Comparison of ENCODE assay signal across 25 mouse cellular contexts in genomic region chr12:85574806-85575495, GRCm38 (mm10). TPM values are rescaled to one million over a fixed set of nuclear protein-coding genes. Genes with fewer than 3 reads are reported as not detected.
DNase-seq lines count a peak whose midpoint lies in the region; ATAC-seq and TF ChIP-seq lines count a peak whose summit lies in the region.
"Had no signal": no experiment of that assay in that cellular context is flagged by ENCODE, and none has a peak within 500 bp of the region (broad histone marks: within the 10 kb centered on the region; RNA-seq: fewer than 3 reads in every experiment).

No protein-coding gene starts in this region.

- no peaks in the 10 kb centered on the region for H3K27me3 ChIP-seq in lung, postnatal 0 days (replicated peaks; ENCODE audit: insufficient read depth, low read length)
- H3K27me3 ChIP-seq: heart, embryonic 15.5 days; neural tube, embryonic 13.5 days; Patski had no signal

- no peak overlapping the region for H3K4me3 ChIP-seq in gastrocnemius, adult 2 months
- H3K4me3 ChIP-seq in lung, postnatal 0 days (ENCODE audit: low read depth, low read length), result no peak overlapping the region
- H3K4me3 ChIP-seq: forebrain, embryonic 10.5 days; heart, embryonic 15.5 days; left cerebral cortex, adult 2 months; neural tube, embryonic 13.5 days had no signal

- DNase-seq in gastrocnemius, adult 2 months, result no peak
- DNase-seq in gastrocnemius, postnatal 4 days (ENCODE audit: low spot score in 2 of 2), result no peak
- peak; percentile 14 for DNase-seq in thymus, postnatal 0 days (ENCODE audit: low spot score)
- no peak for DNase-seq in thymus, postnatal 10 days (ENCODE audit: low spot score in 2 of 2)
- DNase-seq in lung, postnatal 0 days (ENCODE audit: low spot score), result peak; percentile 69
- no peak for DNase-seq in kidney, postnatal 4 days
- DNase-seq in heart, postnatal 25 days (ENCODE audit: low spot score), result no peak
- DNase-seq: adrenal gland, adult 2 months; cerebellum, adult 11 months; cerebellum, adult 9-11 months; gastrocnemius, postnatal 25 days; kidney, adult 11 months; midbrain, embryonic 14.5 days; thymus, postnatal 36 days had no signal

- 30% methylated on average over 6 of the region's 6 CpGs for WGBS in lung, postnatal 0 days

- peak overlapping the region; percentile 58 for H3K27ac ChIP-seq in gastrocnemius, adult 2 months
- peak overlapping the region; percentile 39; the same call in 1 of the 2 replicates for H3K27ac ChIP-seq in lung, postnatal 0 days (ENCODE audit: low read length)
- H3K27ac ChIP-seq: forebrain, embryonic 10.5 days; heart, embryonic 15.5 days; hindbrain, postnatal 0 days; kidney, postnatal 0 days; left cerebral cortex, adult 2 months; liver, embryonic 14.5 days; neural tube, embryonic 13.5 days had no signal

- H3K4me1 ChIP-seq in lung, postnatal 0 days (ENCODE audit: insufficient read depth, low read depth, low read length), result peaks cover 14% of the 10 kb centered on the region; the same call in 1 of the 2 replicates

- H3K9ac ChIP-seq in lung, postnatal 0 days (replicated peaks; ENCODE audit: low read depth), result no peak overlapping the region
- H3K9ac ChIP-seq: heart, embryonic 15.5 days; liver, embryonic 14.5 days; neural tube, embryonic 13.5 days had no signal

- TF ChIP-seq CTCF in gastrocnemius, adult 2 months (IDR thresholded peaks at IDR 0.05), result no peak
- no peak for TF ChIP-seq CTCF in lung, postnatal 0 days (IDR thresholded peaks at IDR 0.05)

- peak; percentile 58 for ATAC-seq in lung, postnatal 0 days
- ATAC-seq in megakaryocyte progenitor cell, adult 5-6 weeks (replicated peaks; ENCODE audit: poor library complexity), result peak; percentile 51
- ATAC-seq: CD4-positive, CD25-positive, alpha-beta regulatory T cell, adult 4 months; forebrain, embryonic 16.5 days; hindbrain, postnatal 0 days; Patski had no signal

- intact Hi-C loops in gastrocnemius, adult 2 months (cut with DNase I), result loop anchor here (5.0 kb wide), 1 partner anchor 43 kb away; no protein-coding TSS in a partner anchor
- intact Hi-C loops in heart, postnatal 25 days (cut with DNase I), result loop anchor here (5.0 kb wide), 1 partner anchor 57 kb away; no protein-coding TSS in a partner anchor

- no peaks in the 10 kb centered on the region for H3K36me3 ChIP-seq in lung, postnatal 0 days (ENCODE audit: insufficient read depth, low read length)
- H3K36me3 ChIP-seq: forebrain, embryonic 10.5 days; heart, embryonic 15.5 days; neural tube, embryonic 13.5 days had no signal

- H3K9me3 ChIP-seq in lung, postnatal 0 days (ENCODE audit: low read length), result no peaks in the 10 kb centered on the region
- H3K9me3 ChIP-seq: forebrain, embryonic 10.5 days; heart, embryonic 15.5 days; neural tube, embryonic 13.5 days had no signal

- no peak for TF ChIP-seq EP300 in lung, postnatal 0 days (IDR thresholded peaks at IDR 0.05)

- no peak overlapping the region for H3K4me2 ChIP-seq in lung, postnatal 0 days (replicated peaks; ENCODE audit: low read depth, low read length)
- H3K4me2 ChIP-seq: heart, embryonic 15.5 days; neural tube, embryonic 13.5 days had no signal

RNA-seq across cellular contexts. Expression of gene Jdp2, which starts 23.9 kb away (rescaled TPM):
- 1 to 10 TPM; 3.9 to 8.8 TPM for total RNA-seq in gastrocnemius, adult 2 months (2021)
- 10 to 100 TPM; 19.3 to 21.5 TPM for total RNA-seq in gastrocnemius, postnatal 4 days (2021)
- polyA plus RNA-seq in thymus, postnatal 0 days (2015; fragmentation: Nextera tagmentation; extraction: Ambion mirVana), result 0.34 and 0.57 TPM in 2 replicates
- 1.2 and 1.4 TPM in 2 replicates for polyA plus RNA-seq in lung, postnatal 0 days (2015; fragmentation: Nextera tagmentation; extraction: Ambion mirVana)
- 12.9 and 18.0 TPM in 2 replicates for total RNA-seq in megakaryocyte progenitor cell, adult 5-6 weeks (2015)
- total RNA-seq in megakaryocyte progenitor cell, adult 5-6 weeks (2017), result 38.1 and 46.1 TPM in 2 replicates
- total RNA-seq in heart, postnatal 25 days (2021), result 1 to 10 TPM; 8.8 to 9.2 TPM

Comparison
In these comparisons a context has a peak if more than half of its experiments do, and no peak if none do; other contexts are left out.
1. DNase-seq: peak in thymus, postnatal 0 days (single experiment) and lung, postnatal 0 days (single experiment); none in gastrocnemius, adult 2 months (single experiment), gastrocnemius, postnatal 4 days (0 of 2), thymus, postnatal 10 days (0 of 2), kidney, postnatal 4 days (0 of 2) and heart, postnatal 25 days (single experiment).